In genomic region chr10:31445291-31446124, GRCm38 (mm10) we compare ENCODE assay signal across 8 mouse cellular contexts. TPM values are rescaled to one million over a fixed set of nuclear protein-coding genes. Genes with fewer than 3 reads are reported as not detected.
DNase-seq lines count a peak whose midpoint lies in the region; ATAC-seq lines count a peak whose summit lies in the region.

Tpd52l1 (minus strand) TSS chr10:31445958.

- peaks cover 3% of the 10 kb centered on the region; the same call in 1 of the 2 replicates for H3K27me3 ChIP-seq in hindbrain, embryonic 12.5 days
- no peaks in the 10 kb centered on the region for H3K27me3 ChIP-seq in lung, embryonic 16.5 days (ENCODE audit: control insufficient read depth, insufficient read depth, low read depth, low read length)

- H3K9me3 ChIP-seq in hindbrain, embryonic 12.5 days (replicated peaks): no peaks in the 10 kb centered on the region
- no peaks in the 10 kb centered on the region for H3K9me3 ChIP-seq in lung, embryonic 16.5 days (ENCODE audit: control insufficient read depth, low read length)

- H3K4me2 ChIP-seq in hindbrain, embryonic 12.5 days (replicated peaks): peak within 1 kb of the TSS; percentile 77
- peak within 1 kb of the TSS; percentile 94 for H3K4me2 ChIP-seq in lung, embryonic 16.5 days (ENCODE audit: low read depth, low read length)

- 1% methylated on average over 53 of the region's 59 CpGs for WGBS in hindbrain, embryonic 12.5 days
- under 1% methylated on average over 58 of the region's 59 CpGs for WGBS in lung, embryonic 16.5 days

- ATAC-seq in hindbrain, embryonic 12.5 days (ENCODE audit: low FRiP score): peak; percentile 100
- ATAC-seq in lung, embryonic 16.5 days (ENCODE audit: low read depth): peak; percentile 98

- H3K4me1 ChIP-seq in hindbrain, embryonic 12.5 days: 0 out of 2 replicates have a peak, but pooled peaks cover 3% of the 10 kb centered on the region
- H3K4me1 ChIP-seq in lung, embryonic 16.5 days (replicated peaks; ENCODE audit: control insufficient read depth, insufficient read depth, low read length): 0 out of 2 replicates have a peak, but pooled peaks cover 2% of the 10 kb centered on the region

- peak; percentile 81 for DNase-seq in WW6 (ENCODE audit: low read depth, low spot score)
- peak; percentile 95 for DNase-seq in cerebellum, postnatal 10 days
- peak; percentile 72 to 81 for DNase-seq in frontal cortex, postnatal 25 days (ENCODE audit: low spot score in 2 of 2)
- DNase-seq in layer of hippocampus, postnatal 10 days (ENCODE audit: low spot score in 2 of 2): peak; percentile 85 to 92
- peak; percentile 90 for DNase-seq in ovary, postnatal 36 days (ENCODE audit: low spot score)
- DNase-seq in thymus, postnatal 4 days: peak; percentile 84

- H3K4me3 ChIP-seq in hindbrain, embryonic 12.5 days: peak within 1 kb of the TSS; percentile 68
- H3K4me3 ChIP-seq in lung, embryonic 16.5 days (ENCODE audit: low read length): peak within 1 kb of the TSS; percentile 70

- H3K27ac ChIP-seq in hindbrain, embryonic 12.5 days: no peak within 1 kb of the TSS
- no peak within 1 kb of the TSS for H3K27ac ChIP-seq in lung, embryonic 16.5 days (ENCODE audit: low read length)

- H3K9ac ChIP-seq in hindbrain, embryonic 12.5 days: peak within 1 kb of the TSS; percentile 60
- H3K9ac ChIP-seq in lung, embryonic 16.5 days (ENCODE audit: low read length): peak within 1 kb of the TSS; percentile 68

- no peaks in the 10 kb centered on the region for H3K36me3 ChIP-seq in hindbrain, embryonic 12.5 days
- no peaks in the 10 kb centered on the region for H3K36me3 ChIP-seq in lung, embryonic 16.5 days (ENCODE audit: control insufficient read depth, insufficient read depth, low read length)

RNA-seq across cellular contexts. Expression of gene Tpd52l1, which starts in this region (rescaled TPM):
- 40.4 and 43.3 TPM in 2 replicates for polyA plus RNA-seq in hindbrain, embryonic 12.5 days (2016; fragmentation: Nextera tagmentation; extraction: Ambion mirVana)
- 10 to 100 TPM; 18.5 to 20.0 TPM for total RNA-seq in layer of hippocampus, postnatal 10 days (2021)
- 17.7 and 19.3 TPM in 2 replicates for polyA plus RNA-seq in lung, embryonic 16.5 days (2015; fragmentation: Nextera tagmentation; extraction: Ambion mirVana)
